Comparison of ENCODE assay signal across 12 mouse cellular contexts in the genomic region with DNA sequence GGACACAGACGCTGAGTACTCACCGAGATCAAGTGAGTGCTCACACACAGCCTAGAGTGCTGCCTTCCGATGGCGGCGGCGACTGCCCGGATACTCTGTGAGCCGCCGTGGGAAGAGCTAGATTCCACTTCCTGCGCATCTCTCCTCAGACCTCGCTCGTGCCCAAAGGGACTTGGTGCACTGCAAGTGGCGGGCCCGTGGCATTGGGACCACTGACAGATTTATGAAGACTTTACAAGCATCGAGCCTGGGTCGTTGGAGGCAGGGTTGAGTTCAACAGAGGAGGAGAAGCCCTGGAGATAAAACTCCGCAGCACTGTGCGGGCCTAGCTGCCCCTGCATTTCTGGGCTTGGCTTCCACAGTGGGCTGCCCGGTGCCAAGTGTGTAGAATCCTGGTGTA. TPM values are rescaled to one million over a fixed set of nuclear protein-coding genes. Genes with fewer than 3 reads are reported as not detected.
DNase-seq lines count a peak whose midpoint lies in the region; ATAC-seq and TF ChIP-seq lines count a peak whose summit lies in the region.
"Had no signal": no experiment of that assay in that cellular context is flagged by ENCODE, and none has a peak within 500 bp of the region (broad histone marks: within the 10 kb centered on the region; RNA-seq: fewer than 3 reads in every experiment).

No protein-coding gene starts in this region.

- H3K4me2 ChIP-seq in heart, embryonic 16.5 days (ENCODE audit: low read depth, low read length): peak overlapping the region; percentile 22; the same call in 1 of the 2 replicates
- H3K4me2 ChIP-seq in midbrain, embryonic 11.5 days: no peak overlapping the region
- H3K4me2 ChIP-seq in midbrain, postnatal 0 days (ENCODE audit: low read depth, low read length, poor library complexity, severe bottlenecking): no peak overlapping the region
- H3K4me2 ChIP-seq in limb, embryonic 15.5 days: peak overlapping the region; percentile 20; the same call in 1 of the 2 replicates

- peaks cover 9% of the 10 kb centered on the region for H3K4me1 ChIP-seq in heart, embryonic 16.5 days (ENCODE audit: control insufficient read depth, insufficient read depth, low read length)
- peaks cover 21% of the 10 kb centered on the region for H3K4me1 ChIP-seq in midbrain, embryonic 11.5 days (ENCODE audit: control insufficient read depth, insufficient read depth, low read length)
- 0 out of 2 replicates have a peak, but pooled peaks cover 4% of the 10 kb centered on the region for H3K4me1 ChIP-seq in midbrain, postnatal 0 days (ENCODE audit: insufficient read depth, low read length)
- H3K4me1 ChIP-seq in embryonic facial prominence, embryonic 10.5 days: peaks cover 72% of the 10 kb centered on the region
- peaks cover 50% of the 10 kb centered on the region for H3K4me1 ChIP-seq in limb, embryonic 15.5 days

- no peak for TF ChIP-seq CTCF in midbrain, postnatal 0 days (IDR thresholded peaks at IDR 0.05)

- H3K4me3 ChIP-seq in heart, embryonic 16.5 days (ENCODE audit: low read length): peak overlapping the region; percentile 15
- H3K4me3 ChIP-seq in midbrain, embryonic 11.5 days (ENCODE audit: low read depth, low read length): no peak overlapping the region
- H3K4me3 ChIP-seq in midbrain, postnatal 0 days (ENCODE audit: low read depth, low read length): no peak overlapping the region
- peak overlapping the region; percentile 52 for H3K4me3 ChIP-seq in embryonic facial prominence, embryonic 10.5 days
- H3K4me3 ChIP-seq in limb, embryonic 15.5 days: peak overlapping the region; percentile 28; the same call in 1 of the 2 replicates

- no peak overlapping the region for H3K9ac ChIP-seq in heart, embryonic 16.5 days (ENCODE audit: low read length)
- no peak overlapping the region for H3K9ac ChIP-seq in midbrain, embryonic 11.5 days (ENCODE audit: low read length)
- no peak overlapping the region for H3K9ac ChIP-seq in midbrain, postnatal 0 days (replicated peaks; ENCODE audit: low read length, poor library complexity, severe bottlenecking)
- no peak overlapping the region for H3K9ac ChIP-seq in limb, embryonic 15.5 days

- ATAC-seq in heart, embryonic 16.5 days (replicated peaks; ENCODE audit: extremely low read depth, insufficient read depth, low FRiP score): no peak
- no peak for ATAC-seq in midbrain, embryonic 11.5 days (ENCODE audit: low FRiP score)
- ATAC-seq in midbrain, postnatal 0 days (ENCODE audit: low FRiP score): no peak
- ATAC-seq in limb, embryonic 15.5 days (ENCODE audit: insufficient number of reproducible peaks, low FRiP score, low TSS enrichment, low read depth): no peak
- ATAC-seq: CD4-positive, CD25-positive, alpha-beta regulatory T cell, adult 4 months had no signal

- no peaks in the 10 kb centered on the region for H3K9me3 ChIP-seq in heart, embryonic 16.5 days (replicated peaks; ENCODE audit: control insufficient read depth, low read length)
- H3K9me3 ChIP-seq in midbrain, embryonic 11.5 days (ENCODE audit: control insufficient read depth, low read length): no peaks in the 10 kb centered on the region
- H3K9me3 ChIP-seq in midbrain, postnatal 0 days (ENCODE audit: low read length): no peaks in the 10 kb centered on the region
- no peaks in the 10 kb centered on the region for H3K9me3 ChIP-seq in embryonic facial prominence, embryonic 10.5 days
- no peaks in the 10 kb centered on the region for H3K9me3 ChIP-seq in limb, embryonic 15.5 days

- DNase-seq in heart, adult 9 months (ENCODE audit: low spot score in 2 of 2): no peak
- DNase-seq in midbrain, embryonic 11.5 days (ENCODE audit: low spot score, missing footprints): peak; percentile 96
- no peak for DNase-seq in midbrain, postnatal 0 days (ENCODE audit: low spot score)
- DNase-seq in embryonic facial prominence, embryonic 10.5 days (ENCODE audit: low spot score): peak; percentile 62
- no peak for DNase-seq in Muller cell, postnatal 12 days (ENCODE audit: inconsistent ontology term)
- no peak for DNase-seq in left cerebral cortex, postnatal 10 days (ENCODE audit: extremely low spot score in 1 of 2, low spot score in 2 of 2)
- DNase-seq: cerebellum, adult 8-10 months; lung, postnatal 14 days had no signal

- intact Hi-C loops in left cerebral cortex, postnatal 10 days (cut with DNase I): loop anchor here (5.0 kb wide), 1 partner anchor 170 kb away; no protein-coding TSS in a partner anchor

- no peak overlapping the region for H3K27ac ChIP-seq in heart, embryonic 16.5 days (ENCODE audit: low read length)
- H3K27ac ChIP-seq in midbrain, embryonic 11.5 days (ENCODE audit: low read depth, low read length): no peak overlapping the region
- no peak overlapping the region for H3K27ac ChIP-seq in midbrain, postnatal 0 days (ENCODE audit: low read depth, low read length)
- H3K27ac ChIP-seq in embryonic facial prominence, embryonic 10.5 days (replicated peaks): peak overlapping the region; percentile 48
- no peak overlapping the region for H3K27ac ChIP-seq in limb, embryonic 15.5 days

- peaks cover 97% of the 10 kb centered on the region for H3K27me3 ChIP-seq in heart, embryonic 16.5 days (ENCODE audit: control insufficient read depth, insufficient read depth, low read length)
- peaks cover 100% of the 10 kb centered on the region for H3K27me3 ChIP-seq in midbrain, embryonic 11.5 days (ENCODE audit: control insufficient read depth, insufficient read depth, low read length)
- peaks cover 95% of the 10 kb centered on the region for H3K27me3 ChIP-seq in midbrain, postnatal 0 days (ENCODE audit: insufficient read depth, low read length)
- peaks cover 100% of the 10 kb centered on the region for H3K27me3 ChIP-seq in embryonic facial prominence, embryonic 10.5 days (replicated peaks; ENCODE audit: low read depth, poor library complexity, severe bottlenecking)
- peaks cover 100% of the 10 kb centered on the region for H3K27me3 ChIP-seq in limb, embryonic 15.5 days

- H3K36me3 ChIP-seq in heart, embryonic 16.5 days (ENCODE audit: control insufficient read depth, insufficient read depth): no peaks in the 10 kb centered on the region
- no peaks in the 10 kb centered on the region for H3K36me3 ChIP-seq in midbrain, embryonic 11.5 days (ENCODE audit: control insufficient read depth, insufficient read depth, low read length)
- no peaks in the 10 kb centered on the region for H3K36me3 ChIP-seq in midbrain, postnatal 0 days (ENCODE audit: insufficient read depth, low read length)
- H3K36me3 ChIP-seq in embryonic facial prominence, embryonic 10.5 days (replicated peaks): no peaks in the 10 kb centered on the region
- H3K36me3 ChIP-seq in limb, embryonic 15.5 days: no peaks in the 10 kb centered on the region

- 6% methylated on average over 19 of the region's 19 CpGs for WGBS in heart, embryonic 16.5 days
- 2% methylated on average over 19 of the region's 19 CpGs for WGBS in midbrain, embryonic 11.5 days
- WGBS in midbrain, postnatal 0 days: 4% methylated on average over 19 of the region's 19 CpGs
- 2% methylated on average over 19 of the region's 19 CpGs for WGBS in embryonic facial prominence, embryonic 10.5 days
- 10% methylated on average over 19 of the region's 19 CpGs for WGBS in limb, embryonic 15.5 days

RNA-seq across cellular contexts. Expression of a gene that starts 1.0 kb away (rescaled TPM):
- 1.6 and 2.4 TPM in 2 replicates for polyA plus RNA-seq in heart, embryonic 16.5 days (2015; fragmentation: Nextera tagmentation; extraction: Ambion mirVana)
- polyA plus RNA-seq in midbrain, embryonic 11.5 days (2014; fragmentation: Nextera tagmentation; extraction: Ambion mirVana): 0.08 TPM in 2 replicates
- total RNA-seq in midbrain, postnatal 0 days (2014; rRNA removed): not detected in 2 replicates
- polyA plus RNA-seq in midbrain, postnatal 0 days (2015; fragmentation: Nextera tagmentation; extraction: Ambion mirVana): not detected in 2 replicates
- polyA plus RNA-seq in embryonic facial prominence, embryonic 10.5 days (2016; fragmentation: Nextera tagmentation; extraction: Ambion mirVana): 6.3 and 9.9 TPM in 2 replicates
- polyA plus RNA-seq in limb, embryonic 15.5 days (2015; fragmentation: Nextera tagmentation; extraction: Ambion mirVana): 3.4 and 4.3 TPM in 2 replicates
- total RNA-seq in left cerebral cortex, postnatal 10 days (2021): not detected
- total RNA-seq: left cerebral cortex, postnatal 14 days had no signal

Comparison
In these comparisons a context has a peak if more than half of its experiments do, and no peak if none do; other contexts are left out.
1. DNase-seq: peak in midbrain, embryonic 11.5 days (single experiment) and embryonic facial prominence, embryonic 10.5 days (single experiment); none in heart, adult 9 months (0 of 2), midbrain, postnatal 0 days (single experiment), Muller cell, postnatal 12 days (single experiment) and left cerebral cortex, postnatal 10 days (0 of 2).
2. H3K4me2 ChIP-seq: peak in heart, embryonic 16.5 days (single experiment) and limb, embryonic 15.5 days (single experiment); none in midbrain, embryonic 11.5 days (single experiment) and midbrain, postnatal 0 days (single experiment).
3. H3K4me3 ChIP-seq: peak in heart, embryonic 16.5 days (single experiment), embryonic facial prominence, embryonic 10.5 days (single experiment) and limb, embryonic 15.5 days (single experiment); none in midbrain, embryonic 11.5 days (single experiment) and midbrain, postnatal 0 days (single experiment).